Mouse (Mus musculus) gastrocnemius, postnatal 10 days (tissue): Measurements from ENCODE around the gene Tbca. TPM values are rescaled to one million over a fixed set of nuclear protein-coding genes. Genes with fewer than 3 reads are reported as not detected.

Experiments
- DNase-seq: peaks from one replicate; pipeline ENCODE4 v3.0.0; 2021; ENCODE audit warnings: mixed read lengths
- total RNA-seq, 2 experiments: library from RNA; stranded (reverse); gene quantifications; 2 replicates each; pipeline ENCODE4 v1.2.3; 2021

Gene Tbca
- total RNA-seq, 2 experiments from 2014 or later, result 118 to 123 TPM

DNA sequence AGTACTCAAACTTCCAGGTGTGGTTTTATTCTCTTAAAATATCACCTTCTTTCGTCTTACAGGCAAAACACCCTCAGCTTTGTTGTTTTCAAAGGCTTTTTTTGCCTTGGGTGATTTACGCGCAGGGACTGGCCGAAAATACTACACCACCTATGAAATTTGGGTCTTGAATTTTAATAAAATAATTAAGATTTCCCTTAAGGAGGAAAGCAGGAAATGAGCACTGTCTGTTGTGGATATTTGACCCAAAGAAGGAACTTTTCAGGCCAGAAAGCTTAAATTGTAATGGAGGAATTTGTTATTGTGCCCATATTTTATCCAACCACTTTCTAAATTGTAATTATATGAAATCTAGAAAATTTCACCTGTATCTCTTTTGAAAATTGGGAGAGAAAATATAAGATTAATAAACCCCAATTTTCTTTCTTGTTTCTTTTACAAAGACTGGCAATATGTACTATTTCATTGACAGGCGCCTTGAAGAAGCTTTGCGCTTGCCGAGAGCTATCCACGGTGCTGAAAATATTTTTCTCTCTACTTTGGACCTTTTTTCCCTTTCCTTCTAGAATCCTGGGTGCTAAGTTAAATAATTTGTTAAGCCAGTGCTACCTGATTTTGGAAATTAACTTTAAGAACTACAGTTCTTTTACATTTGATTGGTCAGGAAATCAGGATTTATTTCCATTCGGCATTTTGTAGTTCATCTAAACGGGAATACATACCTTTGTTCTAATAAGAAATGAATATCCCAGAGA is 89.5 kb downstream of the Tbca start:
- no peak for DNase-seq

DNA sequence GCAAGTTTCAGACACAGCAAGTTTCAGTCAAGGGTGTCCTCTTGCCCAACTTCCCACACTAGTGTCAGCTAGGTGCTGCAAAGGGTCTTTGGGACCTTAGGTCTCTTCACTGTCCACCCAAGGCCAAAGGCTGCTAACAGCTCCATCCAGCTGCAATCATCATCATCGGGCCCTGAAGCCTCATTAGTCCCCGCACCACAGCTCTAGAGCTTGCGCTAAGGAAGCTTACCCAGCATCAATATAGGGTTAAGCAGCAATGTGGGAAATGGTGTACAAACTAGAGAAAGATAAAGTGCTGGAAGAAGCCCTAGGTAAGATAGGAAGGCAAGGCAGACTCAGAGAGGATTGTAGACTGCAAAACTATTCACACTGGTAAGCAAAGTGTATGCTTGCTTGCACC is 92.5 kb downstream of the Tbca start:
- DNase-seq, result no peak

DNA sequence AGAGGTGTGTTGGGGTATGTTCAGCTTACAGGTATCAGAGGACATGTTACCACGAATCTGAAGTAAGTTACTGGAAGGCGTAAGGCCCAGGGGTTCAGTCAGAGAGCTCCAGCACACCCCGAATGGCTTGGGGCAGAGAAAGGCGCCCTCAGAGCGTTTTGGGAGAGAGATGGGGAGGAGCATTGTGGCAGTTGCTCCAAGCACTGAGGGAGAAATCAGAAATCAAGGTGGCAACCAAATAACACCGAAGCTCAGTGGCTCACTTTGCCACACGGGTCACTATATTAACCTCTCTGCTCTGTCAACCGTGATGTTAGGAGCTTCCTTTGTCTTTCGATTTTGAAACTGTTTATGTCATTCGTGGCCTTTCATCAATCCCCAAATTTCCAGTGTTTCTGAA is 93.5 kb downstream of the Tbca start:
- no peak for DNase-seq

DNA sequence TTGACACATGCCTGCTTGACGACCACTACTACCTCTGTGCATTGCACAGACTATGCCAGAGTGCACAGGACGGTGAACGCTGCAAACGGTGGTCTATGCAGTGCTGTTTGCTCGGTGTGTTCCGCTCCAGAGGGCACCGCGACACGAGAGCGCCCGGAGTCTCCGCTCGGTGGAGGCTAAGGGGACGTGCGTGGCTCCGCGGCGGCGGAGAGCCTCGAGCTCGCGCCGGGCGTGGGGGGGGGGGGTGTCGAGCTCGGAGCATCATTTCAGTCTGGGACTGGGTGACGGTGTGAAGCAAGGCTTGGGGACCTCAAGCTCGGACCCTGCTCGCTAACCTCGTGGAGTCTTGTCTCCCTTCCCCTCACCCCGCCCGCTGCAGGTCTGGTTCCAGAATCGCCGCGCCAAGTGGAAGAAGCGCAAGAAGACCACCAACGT is 94.0 kb downstream of the Tbca start:
- DNase-seq, result no peak

DNA sequence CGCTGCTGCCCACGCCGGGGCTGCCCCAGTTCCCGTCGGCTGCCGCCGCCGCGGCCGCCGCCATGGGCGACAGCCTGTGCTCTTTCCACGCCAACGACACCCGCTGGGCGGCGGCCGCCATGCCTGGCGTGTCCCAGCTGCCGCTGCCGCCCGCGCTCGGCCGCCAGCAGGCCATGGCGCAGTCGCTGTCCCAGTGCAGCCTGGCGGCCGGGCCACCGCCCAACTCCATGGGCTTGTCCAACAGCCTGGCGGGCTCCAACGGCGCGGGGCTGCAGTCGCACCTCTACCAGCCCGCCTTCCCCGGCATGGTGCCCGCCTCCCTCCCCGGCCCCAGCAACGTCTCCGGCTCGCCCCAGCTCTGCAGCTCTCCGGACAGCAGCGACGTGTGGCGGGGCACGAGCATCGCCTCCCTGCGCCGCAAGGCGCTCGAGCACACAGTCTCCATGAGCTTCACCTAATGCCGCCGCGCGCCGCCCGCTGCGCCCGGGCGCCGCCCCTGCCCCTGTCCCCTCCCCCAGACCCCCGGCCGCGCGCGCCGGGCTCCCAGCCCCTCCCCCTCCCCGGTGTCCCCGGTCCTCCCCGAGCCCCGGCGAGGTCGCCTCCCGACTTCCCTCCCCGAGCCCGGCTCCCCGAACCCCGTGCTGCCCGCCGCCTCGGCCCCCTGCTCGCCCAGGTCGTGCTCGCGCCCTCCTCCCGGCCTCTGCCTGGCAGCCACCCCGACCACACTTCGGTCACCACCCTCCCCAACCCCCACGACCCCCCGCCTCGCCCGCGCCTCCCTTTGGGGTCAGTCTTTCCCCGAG is 94.7 kb downstream of the Tbca start:
- peak; percentile 51 for DNase-seq

DNA sequence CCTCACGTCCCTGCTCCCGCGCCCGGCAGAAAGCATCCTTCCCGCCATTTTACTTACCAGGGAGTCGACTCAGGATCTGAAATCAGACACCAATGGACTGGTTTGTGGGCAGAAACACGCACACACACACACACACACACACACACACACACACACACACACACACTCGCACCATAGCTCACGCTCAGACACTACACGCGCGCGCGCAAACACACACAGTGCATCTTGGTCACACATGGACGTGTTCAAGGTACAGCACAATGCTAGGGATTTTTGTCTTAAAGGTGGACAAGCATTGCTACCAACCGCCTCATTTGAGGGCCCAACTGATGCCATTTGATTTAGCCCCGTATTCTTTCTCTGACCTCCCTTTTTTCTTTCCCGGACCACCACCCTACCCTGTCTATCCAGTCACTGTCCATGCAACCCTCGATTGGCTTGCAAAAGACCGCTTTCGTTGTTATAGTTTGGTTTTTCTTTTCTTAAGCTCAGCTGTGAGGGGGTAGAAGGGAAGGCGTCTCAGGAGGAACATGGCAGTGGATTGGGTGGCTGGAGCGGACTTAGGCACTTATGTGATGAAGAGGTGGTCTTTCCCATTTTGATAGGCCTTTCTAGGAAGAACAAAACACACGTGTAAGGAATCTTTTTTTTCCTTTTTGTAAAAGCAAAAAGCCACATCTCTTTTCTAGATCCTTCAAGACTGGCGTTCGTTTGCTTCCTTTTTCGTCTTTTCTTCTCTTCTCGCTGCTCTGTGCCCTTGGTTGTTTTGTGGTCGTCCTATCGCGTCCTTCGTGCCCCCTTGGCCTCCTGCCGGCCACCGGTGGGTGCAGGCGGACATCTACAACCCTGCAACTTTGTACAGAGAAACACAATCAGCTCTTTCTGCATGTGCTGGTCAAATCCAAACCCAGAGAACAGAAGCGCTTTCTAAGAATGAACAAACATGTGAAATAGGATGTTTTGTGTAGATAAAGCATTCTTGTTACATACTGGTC is 95.6 kb downstream of the Tbca start:
- DNase-seq, result no peak

DNA sequence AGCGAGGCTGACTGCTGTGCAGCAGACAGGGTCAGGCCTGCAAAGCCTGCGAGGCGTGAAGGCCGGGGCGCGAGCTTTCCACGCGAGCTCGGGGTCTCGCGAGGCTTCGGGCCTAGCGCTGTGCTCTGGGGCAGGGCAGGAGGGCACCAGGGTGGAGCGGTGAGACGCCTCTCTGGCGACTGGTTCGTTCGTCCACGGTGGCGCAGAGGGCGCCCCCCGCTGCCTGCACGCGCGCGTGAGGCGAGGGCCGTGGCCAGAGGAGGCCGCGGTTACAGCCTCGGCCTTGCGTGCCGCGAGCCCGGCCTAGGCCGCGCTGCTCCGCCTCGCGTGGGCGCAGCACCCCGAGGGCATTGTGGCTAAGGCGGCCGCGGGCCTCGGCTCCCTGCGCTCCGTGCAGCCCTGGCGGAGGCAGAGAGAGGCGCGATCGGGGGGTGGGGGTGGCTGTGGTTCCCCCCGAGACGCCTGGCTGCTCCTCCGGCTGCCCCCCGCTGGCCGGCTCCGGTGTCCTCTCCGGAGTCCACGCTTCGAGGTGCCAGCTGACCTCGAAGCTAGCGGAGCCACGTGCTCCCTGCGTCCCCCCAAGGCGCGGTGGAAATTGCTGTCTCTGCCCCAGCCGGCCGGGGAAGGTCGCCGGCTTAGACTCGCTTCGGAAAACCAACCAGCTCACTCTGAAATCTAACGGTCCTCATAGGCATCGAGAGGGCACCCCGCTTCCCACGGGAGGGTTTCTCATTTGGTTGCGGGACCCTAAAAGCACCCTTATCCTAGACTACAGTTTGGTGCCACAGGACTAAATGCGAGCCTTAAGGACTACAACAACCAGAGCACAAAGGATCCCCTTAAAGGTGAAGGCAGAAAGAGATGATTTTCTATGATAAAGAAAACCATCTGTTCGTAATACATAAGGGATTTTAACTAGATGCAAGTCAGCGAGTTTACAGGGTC is 96.9 kb downstream of the Tbca start:
- peak; percentile 37 for DNase-seq

Other genes starting within 250 kb of the Tbca start
- not detected for gene Otp, start 86.7 kb downstream of the Tbca start, total RNA-seq
- 10 to 100 TPM; 15.0 TPM for gene Wdr41, start 187.4 kb downstream of the Tbca start, total RNA-seq